Mouse (Mus musculus) E14TG2a.4 (cell line): ENCODE data around the gene Il16.
"Not testable (repeated sequence)": the region's sequence is repeated elsewhere in the genome, so short reads cannot be mapped to it uniquely, and the experiment has no call there.

Experiments used
- H3K27me3 ChIP-seq: 2 replicates; pipeline ENCODE4 v1.6.1; 2014; ENCODE audit warnings: low read length, control low read depth; ENCODE audit not compliant: insufficient read depth
- H3K36me3 ChIP-seq: 2 replicates; pipeline ENCODE4 v1.6.1; 2014; ENCODE audit warnings: low read length, control low read depth; ENCODE audit not compliant: insufficient read depth
- H3K4me1 ChIP-seq: replicated peaks from 2 replicates; pipeline ENCODE4 v1.6.1; 2014; ENCODE audit warnings: low read depth, low read length, control low read depth
- H3K4me3 ChIP-seq: replicated peaks from 2 replicates; pipeline ENCODE4 v1.5.1; 2014; ENCODE audit warnings: mild to moderate bottlenecking, low read length
- H3K9me3 ChIP-seq: 2 replicates; pipeline ENCODE4 v1.6.1; 2014; ENCODE audit warnings: low read length, control low read depth
- CTCF ChIP-seq: conservative IDR thresholded peaks from 2 replicates; pipeline ENCODE4 v1.5.1; 2014; ENCODE audit warnings: low read length
- NANOG ChIP-seq: IDR thresholded peaks from 2 replicates; pipeline ENCODE4 v1.6.1; 2014; ENCODE audit warnings: borderline replicate concordance, low read length, mixed read lengths
- POU5F1 ChIP-seq: IDR thresholded peaks from 2 replicates; pipeline ENCODE4 v1.6.1; 2014; ENCODE audit warnings: low read length, borderline replicate concordance

Il16 gene

GRCm38 (mm10) chr7:83720231-83720630 lies 25.3 kb downstream of the Il16 start:
- Histone ChIP-seq H3K4me3 (no peak overlapping the region), H3K4me1 (no peaks in the 10 kb centered on the region), H3K27me3 (peaks cover 13% of the 10 kb centered on the region; the same call in 1 of the 2 replicates), H3K9me3 (no peaks in the 10 kb centered on the region), H3K36me3 (no peaks in the 10 kb centered on the region)
- TF ChIP-seq POU5F1, result no peak
- TF ChIP-seq NANOG, result no peak
- no peak for TF ChIP-seq CTCF

DNA sequence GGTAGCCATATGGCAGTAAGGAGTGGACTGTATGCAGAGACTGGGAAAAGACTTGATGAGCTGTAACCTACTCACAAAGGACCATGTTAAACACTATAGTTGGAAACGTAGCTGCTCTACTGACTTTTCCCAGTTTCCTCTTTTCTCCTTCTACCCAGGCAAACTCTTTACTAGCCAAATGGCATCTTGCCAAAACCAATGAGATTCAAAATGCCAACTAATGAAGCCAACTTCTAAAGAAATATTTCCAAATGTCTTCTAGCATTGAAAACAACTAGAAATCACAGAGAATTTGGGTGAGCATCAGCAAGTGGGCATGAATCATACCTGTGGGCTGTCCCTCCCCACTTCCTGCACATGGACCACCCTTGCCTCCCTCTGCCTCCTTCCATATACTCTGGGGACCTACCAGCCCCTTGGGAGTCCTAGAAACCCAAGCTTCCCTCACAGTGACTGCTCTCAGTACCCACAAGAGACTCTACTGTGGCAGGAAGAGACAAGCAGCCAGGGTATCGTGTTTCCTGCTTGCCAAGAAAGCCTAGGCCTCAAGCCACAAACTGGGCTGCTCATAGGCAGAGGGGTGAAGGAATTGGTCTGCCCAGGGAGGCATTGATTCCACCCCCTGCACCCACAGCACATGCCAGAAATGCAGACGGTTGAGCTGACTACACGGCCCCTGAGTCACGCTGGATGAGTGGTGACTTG lies 28.4 kb downstream of the Il16 start:
- no peak overlapping the region for H3K4me3 ChIP-seq
- H3K4me1 ChIP-seq, result no peaks in the 10 kb centered on the region
- peaks cover 8% of the 10 kb centered on the region; the same call in 1 of the 2 replicates for H3K27me3 ChIP-seq
- no peaks in the 10 kb centered on the region for H3K9me3 ChIP-seq
- TF ChIP-seq NANOG (no peak), CTCF (no peak), POU5F1 (no peak)
- H3K36me3 ChIP-seq, result no peaks in the 10 kb centered on the region

DNA sequence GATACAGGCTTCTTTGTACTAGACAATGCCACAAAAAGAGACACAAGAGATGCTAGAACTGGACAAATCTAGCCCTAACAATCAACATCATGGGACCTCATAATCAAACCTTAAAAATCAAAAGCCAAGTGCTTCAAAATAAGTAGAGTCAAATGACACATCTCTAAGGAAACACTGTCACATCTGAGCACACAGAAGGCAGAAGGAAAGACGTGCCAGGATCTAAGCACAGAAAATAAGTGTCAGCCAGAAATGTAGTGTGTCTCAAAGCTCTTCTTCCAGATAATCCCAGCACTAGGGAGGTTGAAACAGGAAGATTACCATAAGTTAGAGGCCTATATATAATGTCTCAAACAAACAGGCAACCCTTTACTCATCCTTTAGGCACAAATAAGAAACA lies 31.9 kb downstream of the Il16 start:
- no peak for TF ChIP-seq NANOG
- no peak for TF ChIP-seq POU5F1
- no peak for TF ChIP-seq CTCF
- no peaks in the 10 kb centered on the region for H3K36me3 ChIP-seq
- no peak overlapping the region for H3K4me3 ChIP-seq
- no peaks in the 10 kb centered on the region for H3K9me3 ChIP-seq
- no peaks in the 10 kb centered on the region for H3K27me3 ChIP-seq
- H3K4me1 ChIP-seq, result no peaks in the 10 kb centered on the region

- not testable (repeated sequence) for H3K4me3 ChIP-seq, H3K36me3 ChIP-seq, H3K9me3 ChIP-seq, H3K4me1 ChIP-seq, H3K27me3 ChIP-seq
Measured at GRCm38 (mm10) chr7:83711676-83712259, 33.8 kb downstream of the Il16 start.

- Histone ChIP-seq H3K9me3 (peaks cover 5% of the 10 kb centered on the region; the same call in 1 of the 2 replicates), H3K27me3 (no peaks in the 10 kb centered on the region), H3K4me1 (no peaks in the 10 kb centered on the region), H3K4me3 (no peak overlapping the region), H3K36me3 (no peaks in the 10 kb centered on the region)
- TF ChIP-seq CTCF, result no peak
- TF ChIP-seq NANOG, result no peak
- TF ChIP-seq POU5F1, result no peak
Measured at GRCm38 (mm10) chr7:83703046-83703775, 42.3 kb downstream of the Il16 start.

DNA sequence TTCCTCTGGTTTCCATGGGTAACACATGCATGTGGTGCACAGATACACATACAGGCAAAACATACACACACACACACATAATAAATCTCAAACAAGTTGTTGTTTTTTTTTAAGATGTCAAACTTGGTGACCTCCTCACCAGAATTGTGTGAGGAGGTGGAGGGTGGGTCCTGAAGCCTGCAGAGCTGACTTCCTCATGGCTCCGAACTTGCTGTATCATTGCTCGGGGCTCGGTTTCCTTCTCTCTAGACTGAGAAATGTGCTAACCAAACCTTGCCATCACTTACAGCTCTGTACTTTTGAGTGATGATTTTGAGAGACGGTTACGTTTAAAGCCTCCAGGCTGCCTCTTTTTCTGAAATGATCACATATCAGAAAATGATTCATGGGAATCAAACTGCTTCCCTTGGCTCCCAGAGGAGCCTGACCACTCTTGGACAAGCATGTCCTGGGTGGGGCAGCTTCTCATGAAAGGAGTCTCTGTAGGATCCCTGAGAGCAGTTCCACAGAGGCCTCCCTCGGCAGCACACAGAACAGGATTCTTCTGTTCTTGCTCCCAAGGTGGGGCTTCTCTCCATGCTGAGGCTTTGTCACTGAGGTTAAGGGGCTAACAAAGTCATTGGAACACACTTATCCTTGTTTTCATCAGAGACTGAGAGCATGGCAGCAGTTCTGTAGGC lies 46.3 kb downstream of the Il16 start:
- Histone ChIP-seq H3K4me1 (no peaks in the 10 kb centered on the region), H3K36me3 (no peaks in the 10 kb centered on the region), H3K4me3 (no peak overlapping the region), H3K27me3 (no peaks in the 10 kb centered on the region), H3K9me3 (no peaks in the 10 kb centered on the region)
- no peak for TF ChIP-seq CTCF
- TF ChIP-seq POU5F1, result no peak
- no peak for TF ChIP-seq NANOG

- H3K27me3 ChIP-seq, result no peaks in the 10 kb centered on the region
- peak; percentile 98 for TF ChIP-seq CTCF
- TF ChIP-seq NANOG, result no peak
- TF ChIP-seq POU5F1, result no peak
- H3K36me3 ChIP-seq, result no peaks in the 10 kb centered on the region
- H3K4me1 ChIP-seq, result no peaks in the 10 kb centered on the region
- no peak overlapping the region for H3K4me3 ChIP-seq
- no peaks in the 10 kb centered on the region for H3K9me3 ChIP-seq
Measured at GRCm38 (mm10) chr7:83695449-83696212, 49.9 kb downstream of the Il16 start.

DNA sequence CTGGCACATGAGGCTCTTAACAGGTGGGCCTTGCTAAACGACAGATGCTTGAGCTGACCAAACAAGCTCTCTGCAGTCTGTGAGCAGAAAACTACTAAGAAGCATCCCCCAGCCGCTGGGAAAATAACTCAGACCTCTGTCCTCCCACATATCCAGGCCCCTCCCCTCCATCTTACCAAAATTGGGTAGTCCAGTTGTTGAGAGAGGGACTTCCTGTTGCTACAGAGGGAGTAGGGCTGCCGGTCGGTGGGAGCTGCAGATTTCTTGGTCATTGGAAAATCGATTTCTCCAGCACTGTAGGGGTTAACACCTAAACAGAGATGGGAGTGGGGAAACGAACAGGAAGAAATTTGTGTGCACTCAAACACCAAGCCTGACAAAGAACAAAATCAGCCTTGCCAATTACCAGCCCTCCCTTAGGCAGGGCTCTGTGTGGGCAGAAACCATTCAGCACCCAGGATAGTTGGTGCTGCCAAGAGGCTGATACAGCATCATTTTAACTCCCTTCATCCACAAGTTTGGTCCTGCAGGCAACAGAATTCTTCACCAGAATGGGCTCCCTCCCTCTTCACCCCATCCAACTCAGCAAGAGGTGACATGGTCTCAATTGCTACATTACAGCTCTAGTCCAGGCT lies 62.8 kb downstream of the Il16 start:
- no peak for TF ChIP-seq CTCF
- no peak for TF ChIP-seq NANOG
- no peak for TF ChIP-seq POU5F1

More for the DNA sequence above, 62.8 kb downstream of the Il16 start:
- Histone ChIP-seq H3K36me3 (no peaks in the 10 kb centered on the region), H3K27me3 (peaks cover 5% of the 10 kb centered on the region; the same call in 1 of the 2 replicates), H3K4me1 (no peaks in the 10 kb centered on the region), H3K4me3 (no peak overlapping the region), H3K9me3 (no peaks in the 10 kb centered on the region)
